Mouse (Mus musculus) CH12.LX (cell line): ENCODE measurements around the gene Socs5.

ENCODE experiments used
- CHD2 ChIP-seq: IDR thresholded peaks from 2 replicates; pipeline ENCODE4 v1.6.1; 2011; ENCODE audit warnings: low read length, improper control_type of control experiment
- CTCF ChIP-seq, 2 experiments: IDR thresholded peaks in 1 of 2; conservative IDR thresholded peaks in 1 of 2; 2 replicates each; pipeline ENCODE4 v1.5.1; 2011 to 2012; ENCODE audit warnings: low read depth in 2 of 2, low read length in 2 of 2, improper control_type of control experiment in 1 of 2, inconsistent platforms in 1 of 2, mild to moderate bottlenecking in 1 of 2, moderate library complexity in 1 of 2
- ELF1 ChIP-seq: IDR thresholded peaks from 2 replicates; pipeline ENCODE4 v1.6.1; 2014; ENCODE audit warnings: low read depth, mild to moderate bottlenecking, inconsistent platforms, low read length, improper control_type of control experiment
- GABPA ChIP-seq: IDR thresholded peaks from 2 replicates; pipeline ENCODE4 v1.6.1; 2012; ENCODE audit warnings: low read depth, low read length, improper control_type of control experiment, inconsistent platforms; ENCODE audit not compliant: insufficient replicate concordance
- JUND ChIP-seq: conservative IDR thresholded peaks from 2 replicates; pipeline ENCODE4 v1.6.1; 2011; ENCODE audit warnings: low read depth, low read length, improper control_type of control experiment
- POLR2A ChIP-seq: IDR thresholded peaks from 2 replicates; pipeline ENCODE4 v1.6.1; 2011; ENCODE audit warnings: low read depth, mild to moderate bottlenecking, improper control_type of control experiment, low read length
- TBP ChIP-seq: conservative IDR thresholded peaks from 2 replicates; pipeline ENCODE4 v1.6.1; 2011; ENCODE audit warnings: low read depth, low read length, improper control_type of control experiment
- TCF12 ChIP-seq: IDR thresholded peaks from 2 replicates; pipeline ENCODE4 v1.6.1; 2014; ENCODE audit warnings: low read depth, mild to moderate bottlenecking, inconsistent platforms, low read length, improper control_type of control experiment
- USF1 ChIP-seq: IDR thresholded peaks from 2 replicates; pipeline ENCODE4 v1.6.1; 2014; ENCODE audit warnings: low read depth, mild to moderate bottlenecking, inconsistent platforms, low read length, improper control_type of control experiment
- USF2 ChIP-seq: conservative IDR thresholded peaks from 2 replicates; pipeline ENCODE4 v1.6.1; 2011; ENCODE audit warnings: low read depth, low read length, improper control_type of control experiment
- ZC3H11A ChIP-seq: IDR thresholded peaks from 2 replicates; pipeline ENCODE4 v1.6.1; 2012; ENCODE audit warnings: low read depth, mild to moderate bottlenecking, inconsistent platforms, low read length, improper control_type of control experiment
- ZKSCAN1 ChIP-seq: IDR thresholded peaks from 2 replicates; pipeline ENCODE4 v1.6.1; 2012; ENCODE audit warnings: low read depth, inconsistent platforms, low read length, improper control_type of control experiment, borderline replicate concordance
- ZMIZ1 ChIP-seq: IDR thresholded peaks from 2 replicates; pipeline ENCODE4 v1.6.1; 2012; ENCODE audit warnings: low read depth, mild to moderate bottlenecking, inconsistent platforms, low read length, improper control_type of control experiment
- ZNF384 ChIP-seq: IDR thresholded peaks from 2 replicates; pipeline ENCODE4 v1.6.1; 2012; ENCODE audit warnings: low read depth, low read length, improper control_type of control experiment, inconsistent platforms

DNA sequence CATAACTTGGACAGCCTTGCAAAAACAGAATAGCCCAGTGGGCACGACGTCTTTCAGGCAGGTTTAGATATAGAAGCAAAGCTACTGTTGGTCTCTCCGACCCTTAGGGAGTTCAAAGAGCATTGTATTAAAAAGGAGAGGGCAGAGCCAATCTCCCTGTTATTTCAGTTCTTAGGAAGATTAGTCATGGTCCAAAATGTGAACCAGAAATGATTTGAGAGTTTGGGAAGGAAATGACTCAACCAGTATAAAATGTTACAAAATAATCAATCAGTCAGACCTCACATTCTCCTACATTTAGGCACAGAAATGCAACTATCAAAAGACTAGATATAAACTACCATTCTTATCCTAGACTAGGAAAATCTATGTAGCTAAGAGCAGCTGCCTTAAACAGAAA, 64.6 kb downstream of the Socs5 start:
- TF ChIP-seq CTCF (conservative IDR thresholded peaks at IDR 0.05 in 1 of 2, IDR thresholded peaks at IDR 0.05 in 1 of 2; ENCODE audit: low read depth in 2 of 2, low read length in 2 of 2) (no peak), CHD2 (no peak), USF1 (no peak), ELF1 (no peak), ZMIZ1 (no peak), TCF12 (no peak), GABPA (no peak), JUND (no peak), ZNF384 (no peak), ZC3H11A (no peak), POLR2A (no peak), TBP (no peak), USF2 (no peak), ZKSCAN1 (no peak)
